Mouse (Mus musculus) intestine, embryonic 16.5 days (tissue): ENCODE results near the gene Gucd1. TPM values are rescaled to one million over a fixed set of nuclear protein-coding genes. Genes with fewer than 3 reads are reported as not detected.
"Not testable (repeated sequence)": the region's sequence is repeated elsewhere in the genome, so short reads cannot be mapped to it uniquely, and the experiment has no call there.

Source experiments
- ATAC-seq: fragments of 200-750 bp; cut with Nextera tagmentation; 2 replicates; pipeline ENCODE4 v1.8.0; 2017; ENCODE audit warnings: moderate TSS enrichment, moderate library complexity
- H3K27ac ChIP-seq: fragments of 300-500 bp; sonication (generic); 2 replicates; pipeline ENCODE4 v1.5.1; 2014; ENCODE audit warnings: mild to moderate bottlenecking, low read length
- H3K27me3 ChIP-seq: fragments of 300-500 bp; sonication (generic); replicated peaks from 2 replicates; pipeline ENCODE4 v1.6.1; 2014; ENCODE audit warnings: low read length, control low read depth, mixed read lengths; ENCODE audit not compliant: control insufficient read depth, insufficient read depth
- H3K36me3 ChIP-seq: fragments of 300-500 bp; sonication (generic); 2 replicates; pipeline ENCODE4 v1.6.1; 2014; ENCODE audit warnings: low read length, control low read depth; ENCODE audit not compliant: control insufficient read depth, insufficient read depth
- H3K4me1 ChIP-seq: fragments of 300-500 bp; sonication (generic); 2 replicates; pipeline ENCODE4 v1.6.1; 2014; ENCODE audit warnings: low read length, control low read depth, mixed read lengths; ENCODE audit not compliant: control insufficient read depth, insufficient read depth
- H3K4me2 ChIP-seq: fragments of 300-500 bp; sonication (generic); 2 replicates; pipeline ENCODE4 v1.6.1; 2014; ENCODE audit warnings: low read depth, low read length, control low read depth
- H3K4me3 ChIP-seq: fragments of 300-500 bp; sonication (generic); 2 replicates; pipeline ENCODE4 v1.5.1; 2014; ENCODE audit warnings: mild to moderate bottlenecking, low read length
- H3K9ac ChIP-seq: fragments of 300-500 bp; sonication (generic); 2 replicates; pipeline ENCODE4 v1.6.1; 2014; ENCODE audit warnings: low read depth, low read length
- H3K9me3 ChIP-seq: fragments of 300-500 bp; sonication (generic); 2 replicates; pipeline ENCODE4 v1.6.1; 2016; ENCODE audit warnings: low read length, control low read depth; ENCODE audit not compliant: control insufficient read depth
- WGBS: fragments of 180-500 bp; shearing (Covaris S2); extraction: QIAGEN DNeasy Blood & Tissue Kit; methylation state at CpG from one replicate; pipeline ENCODE4 v1.1.7; 2014; 5-methylcytosine and 5-hydroxymethylcytosine counted together
- polyA plus RNA-seq: library from polyadenylated mRNA; unstranded; fragments of >200 nt; fragmentation: Nextera tagmentation; extraction: Ambion mirVana; gene quantifications from 2 replicates; pipeline ENCODE4 v1.2.1, GENCODE M21; 2015

Gene Gucd1
- 55.5 and 63.0 TPM in 2 replicates for polyA plus RNA-seq

DNA sequence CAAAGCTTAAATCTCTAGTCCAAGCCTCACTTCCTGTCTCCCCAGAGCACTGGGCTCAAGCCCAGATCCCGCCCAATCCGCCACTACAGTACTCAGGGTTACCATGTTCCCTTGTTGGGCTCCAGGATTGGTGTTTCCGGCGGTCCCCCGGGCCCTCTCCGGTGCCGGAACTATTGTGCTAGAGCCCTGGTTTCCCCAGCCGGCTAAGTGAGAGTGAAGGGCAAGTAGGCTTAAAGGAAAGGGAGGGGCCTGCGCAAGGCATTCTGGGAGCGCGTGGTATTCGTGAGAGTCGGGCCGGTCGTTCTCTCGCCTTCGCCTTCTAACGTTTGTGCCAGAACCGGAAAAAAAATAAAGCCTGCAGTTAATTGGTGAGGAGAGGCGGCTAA lies at the start of gene Gucd1:
Gene Gucd1, minus strand, starts transcription at position 215 of the 386 bp plus-strand sequence.
- peaks cover 27% of the 10 kb centered on the region for H3K4me1 ChIP-seq
- H3K27ac ChIP-seq, result peak within 1 kb of the TSS; percentile 98
- H3K27me3 ChIP-seq, result no peaks in the 10 kb centered on the region
- H3K4me2 ChIP-seq, result peak within 1 kb of the TSS; percentile 85
- WGBS, result under 1% methylated on average over 20 of the region's 20 CpGs
- no peaks in the 10 kb centered on the region for H3K9me3 ChIP-seq
- peak within 1 kb of the TSS; percentile 98 for H3K9ac ChIP-seq
- peak; percentile 79 for ATAC-seq
- peak within 1 kb of the TSS; percentile 93 for H3K4me3 ChIP-seq
- peaks cover 7% of the 10 kb centered on the region; the same call in 1 of the 2 replicates for H3K36me3 ChIP-seq

DNA sequence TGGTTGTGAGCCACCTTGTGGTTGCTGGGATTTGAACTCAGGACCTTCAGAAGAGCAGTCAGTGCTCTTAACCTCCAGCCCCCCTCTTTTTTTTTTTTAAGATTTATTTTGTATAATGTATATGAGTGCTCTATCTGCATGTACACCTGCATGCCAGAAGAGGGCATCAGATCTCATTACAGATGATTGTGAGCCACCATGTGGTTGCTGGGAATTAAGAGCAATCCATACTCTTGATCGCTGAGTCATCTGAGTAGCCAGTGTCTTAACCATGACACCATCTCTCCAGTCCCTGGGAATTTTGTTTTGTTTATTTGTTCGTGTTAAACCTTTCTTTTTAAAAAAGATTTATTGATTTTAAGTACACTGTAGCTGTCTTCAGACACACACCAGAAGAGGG lies 49.0 kb upstream of the Gucd1 start:
- not testable (repeated sequence) for H3K4me2 ChIP-seq, H3K9ac ChIP-seq, H3K27me3 ChIP-seq, H3K27ac ChIP-seq, H3K9me3 ChIP-seq, ATAC-seq, H3K4me3 ChIP-seq, H3K36me3 ChIP-seq
- 76% methylated on average over 2 of the region's 2 CpGs for WGBS
- H3K4me1 ChIP-seq, result peaks cover 19% of the 10 kb centered on the region

GRCm38 (mm10) chr10:75566321-75566720 lies 48.5 kb upstream of the Gucd1 start:
- ATAC-seq, result peak; percentile 14
- no peaks in the 10 kb centered on the region for H3K36me3 ChIP-seq
- WGBS, result 77% methylated on average over 5 of the region's 5 CpGs
- H3K27ac ChIP-seq, result peak overlapping the region; percentile 92
- H3K9ac ChIP-seq, result 0 out of 2 replicates have a peak overlapping the region, but pooled peaks have one; percentile 33
- peaks cover 18% of the 10 kb centered on the region for H3K4me1 ChIP-seq
- peak overlapping the region; percentile 29 for H3K4me3 ChIP-seq
- peak overlapping the region; percentile 43 for H3K4me2 ChIP-seq
- no peaks in the 10 kb centered on the region for H3K27me3 ChIP-seq
- no peaks in the 10 kb centered on the region for H3K9me3 ChIP-seq

- H3K36me3 ChIP-seq, result no peaks in the 10 kb centered on the region
- H3K4me3 ChIP-seq, result peak overlapping the region; percentile 29
- peak overlapping the region; percentile 48; the same call in 1 of the 2 replicates for H3K9ac ChIP-seq
- peaks cover 2% of the 10 kb centered on the region for H3K27me3 ChIP-seq
- peak overlapping the region; percentile 43 for H3K4me2 ChIP-seq
- peaks cover 14% of the 10 kb centered on the region for H3K4me1 ChIP-seq
- WGBS, result 56% methylated on average over 7 of the region's 7 CpGs
- no peaks in the 10 kb centered on the region for H3K9me3 ChIP-seq
- peak; percentile 82 for ATAC-seq
- H3K27ac ChIP-seq, result peak overlapping the region; percentile 92
Measured at GRCm38 (mm10) chr10:75565906-75566305, 48.1 kb upstream of the Gucd1 start.

DNA sequence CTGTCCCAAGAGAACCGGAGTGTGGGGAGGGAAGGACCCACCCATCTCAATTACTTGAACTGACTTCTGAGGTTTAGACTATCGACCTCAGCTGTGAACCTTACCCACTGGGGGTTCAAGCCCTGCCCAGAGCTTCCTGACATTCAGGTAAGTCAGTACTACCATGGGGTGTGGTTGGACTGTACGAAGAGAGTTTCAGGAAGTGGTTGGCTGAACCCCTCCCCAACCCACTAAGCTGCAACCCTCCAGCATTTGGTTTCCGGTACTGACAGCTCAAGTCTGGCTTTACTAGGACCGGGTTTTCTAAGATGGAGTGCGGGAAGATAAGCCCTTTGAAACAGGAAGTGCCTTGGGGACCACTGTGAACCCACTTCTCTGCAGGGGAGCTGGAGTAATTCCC lies 47.7 kb upstream of the Gucd1 start:
- peak overlapping the region; percentile 29 for H3K4me3 ChIP-seq
- ATAC-seq, result peak; percentile 80
- H3K9ac ChIP-seq, result peak overlapping the region; percentile 62; the same call in 1 of the 2 replicates

DNA sequence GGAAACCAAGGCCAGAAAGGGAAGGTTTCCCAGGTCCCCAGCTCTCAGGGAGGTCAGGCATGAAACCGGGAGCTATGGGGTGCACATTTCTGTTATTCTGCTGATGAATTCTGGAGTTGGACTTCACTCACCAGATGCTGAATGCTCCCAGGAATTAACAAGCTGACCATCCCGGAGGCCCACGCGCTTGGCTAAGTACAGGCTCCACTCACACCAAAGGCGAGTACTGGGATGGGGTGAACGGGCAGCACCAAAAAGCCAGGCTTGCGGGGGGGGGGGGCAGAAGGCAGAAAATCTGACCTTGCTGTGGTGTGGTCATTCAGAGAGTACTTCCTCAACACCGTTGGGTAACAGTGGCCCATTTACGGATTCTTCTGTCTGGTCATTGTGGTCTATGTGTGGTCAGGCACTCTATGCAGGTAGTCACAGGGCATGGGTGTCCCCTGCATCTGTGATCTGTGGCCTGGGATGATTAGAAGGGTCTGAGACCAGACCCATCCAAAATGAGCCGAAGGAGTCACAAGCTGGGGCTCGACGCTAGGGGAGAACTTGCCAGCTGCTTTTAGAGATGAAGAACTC lies 47.0 kb upstream of the Gucd1 start:
- peak overlapping the region; percentile 92 for H3K27ac ChIP-seq
- peaks cover 12% of the 10 kb centered on the region for H3K27me3 ChIP-seq
- no peaks in the 10 kb centered on the region for H3K36me3 ChIP-seq
- H3K9me3 ChIP-seq, result no peaks in the 10 kb centered on the region
- peaks cover 15% of the 10 kb centered on the region for H3K4me1 ChIP-seq
- 83% methylated on average over 12 of the region's 12 CpGs for WGBS
- ATAC-seq, result no peak
- H3K4me2 ChIP-seq, result peak overlapping the region; percentile 34
- H3K4me3 ChIP-seq, result peak overlapping the region; percentile 29
- H3K9ac ChIP-seq, result peak overlapping the region; percentile 62

More for the DNA sequence above, 47.7 kb upstream of the Gucd1 start:
- Histone ChIP-seq H3K36me3 (no peaks in the 10 kb centered on the region), H3K4me2 (peak overlapping the region; percentile 43), H3K27me3 (peaks cover 6% of the 10 kb centered on the region), H3K9me3 (no peaks in the 10 kb centered on the region), H3K4me1 (peaks cover 11% of the 10 kb centered on the region), H3K27ac (peak overlapping the region; percentile 92)
- 47% methylated on average over 6 of the region's 6 CpGs for WGBS

DNA sequence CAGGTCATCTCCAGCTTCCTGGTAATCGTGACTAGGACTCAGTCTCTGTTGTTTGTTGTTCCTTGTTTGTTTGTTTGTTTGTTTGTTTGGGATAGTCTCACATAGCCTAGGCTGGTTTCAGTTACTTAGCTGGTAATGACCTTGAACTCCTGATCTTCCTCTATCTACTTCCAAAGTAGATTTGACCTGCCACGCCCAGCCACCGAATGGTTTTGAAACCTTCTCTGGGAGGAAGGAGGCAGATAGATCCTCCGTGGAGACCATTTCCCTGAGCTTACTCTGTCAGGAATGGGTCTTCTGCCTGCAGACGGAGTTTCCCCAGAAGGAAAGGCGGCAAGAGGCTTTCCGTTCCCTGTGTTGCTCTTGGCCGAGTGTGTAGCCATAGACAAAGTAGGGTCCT lies 44.8 kb upstream of the Gucd1 start:
- Histone ChIP-seq H3K9me3 (no peaks in the 10 kb centered on the region), H3K4me1 (peaks cover 21% of the 10 kb centered on the region), H3K9ac (no peak overlapping the region), H3K4me3 (no peak overlapping the region), H3K4me2 (no peak overlapping the region), H3K27ac (no peak overlapping the region), H3K27me3 (peaks cover 21% of the 10 kb centered on the region), H3K36me3 (no peaks in the 10 kb centered on the region)
- WGBS, result 81% methylated on average over 8 of the region's 8 CpGs
- ATAC-seq, result no peak

- Histone ChIP-seq H3K4me2 (peak within 1 kb of the TSS; percentile 99), H3K27ac (no peak within 1 kb of the TSS), H3K27me3 (peaks cover 21% of the 10 kb centered on the region), H3K9ac (no peak within 1 kb of the TSS), H3K36me3 (no peaks in the 10 kb centered on the region), H3K9me3 (no peaks in the 10 kb centered on the region), H3K4me1 (peaks cover 24% of the 10 kb centered on the region), H3K4me3 (peak within 1 kb of the TSS; percentile 68; the same call in 1 of the 2 replicates)
- ATAC-seq, result no peak
- WGBS, result 62% methylated on average over 10 of the region's 10 CpGs
Measured at GRCm38 (mm10) chr10:75561071-75561654, 43.4 kb upstream of the Gucd1 start, which contains the start of gene Ggt1. Gene Ggt1 (plus strand): TSS chr10:75561604.

DNA sequence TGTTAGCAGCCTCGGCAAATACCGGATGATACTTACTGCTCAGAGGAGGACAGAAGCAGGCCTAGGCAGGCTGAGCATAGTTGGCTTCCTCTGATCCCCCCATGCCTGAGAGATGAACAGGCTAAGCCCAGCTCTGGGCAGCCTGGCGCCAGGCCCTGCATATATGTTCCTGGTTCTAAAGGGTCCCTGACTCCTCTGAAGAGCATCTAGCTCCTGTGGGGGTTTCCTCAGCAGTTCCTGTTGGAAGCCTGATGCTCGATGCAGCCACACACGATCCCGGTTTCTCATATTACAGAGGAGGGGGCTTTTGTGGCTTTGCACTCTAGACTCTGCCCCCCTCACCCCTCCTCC lies 42.8 kb upstream of the Gucd1 start:
- ATAC-seq, result no peak
- Histone ChIP-seq H3K4me2 (peak overlapping the region; percentile 99), H3K27ac (no peak overlapping the region), H3K4me3 (peak overlapping the region; percentile 68), H3K4me1 (peaks cover 23% of the 10 kb centered on the region), H3K9me3 (no peaks in the 10 kb centered on the region), H3K9ac (peak overlapping the region; percentile 72; the same call in 1 of the 2 replicates), H3K36me3 (no peaks in the 10 kb centered on the region), H3K27me3 (peaks cover 21% of the 10 kb centered on the region)
- 26% methylated on average over 6 of the region's 6 CpGs for WGBS
